Mouse (Mus musculus) urinary bladder, postnatal 10 days (tissue): ENCODE results near the gene Dazl.

Experiments used
- DNase-seq: peaks from one replicate; pipeline ENCODE4 v3.0.0; 2022; ENCODE audit warnings: low spot score

Dazl gene

DNA sequence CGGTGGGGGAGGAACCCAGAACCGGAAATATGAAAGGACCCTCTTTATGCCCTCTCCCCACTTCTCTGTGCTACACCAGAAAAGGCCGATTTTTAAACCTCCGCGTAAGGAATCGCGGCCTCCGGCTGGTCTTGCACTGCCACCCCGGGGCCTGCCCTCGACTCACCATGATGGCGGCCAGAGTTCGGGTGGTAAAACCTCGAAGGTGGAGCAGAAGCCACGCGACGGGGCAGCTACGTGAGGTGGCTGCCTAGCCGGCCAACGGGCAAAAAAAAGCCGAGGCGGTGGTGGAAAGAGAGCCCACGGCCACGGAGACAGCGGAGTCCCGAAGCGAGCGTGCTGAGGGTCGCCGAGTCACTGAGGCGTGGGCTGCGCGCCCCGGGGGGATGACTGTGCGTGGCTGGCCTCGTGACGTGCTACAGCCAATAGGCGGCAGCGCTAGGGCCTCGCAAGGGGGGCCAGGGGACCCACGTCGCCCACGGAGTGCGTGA is at the start of gene Dazl:
Dazl (minus strand) TSS at position 396 of the 491 bp plus-strand sequence.
- DNase-seq: no peak

DNA sequence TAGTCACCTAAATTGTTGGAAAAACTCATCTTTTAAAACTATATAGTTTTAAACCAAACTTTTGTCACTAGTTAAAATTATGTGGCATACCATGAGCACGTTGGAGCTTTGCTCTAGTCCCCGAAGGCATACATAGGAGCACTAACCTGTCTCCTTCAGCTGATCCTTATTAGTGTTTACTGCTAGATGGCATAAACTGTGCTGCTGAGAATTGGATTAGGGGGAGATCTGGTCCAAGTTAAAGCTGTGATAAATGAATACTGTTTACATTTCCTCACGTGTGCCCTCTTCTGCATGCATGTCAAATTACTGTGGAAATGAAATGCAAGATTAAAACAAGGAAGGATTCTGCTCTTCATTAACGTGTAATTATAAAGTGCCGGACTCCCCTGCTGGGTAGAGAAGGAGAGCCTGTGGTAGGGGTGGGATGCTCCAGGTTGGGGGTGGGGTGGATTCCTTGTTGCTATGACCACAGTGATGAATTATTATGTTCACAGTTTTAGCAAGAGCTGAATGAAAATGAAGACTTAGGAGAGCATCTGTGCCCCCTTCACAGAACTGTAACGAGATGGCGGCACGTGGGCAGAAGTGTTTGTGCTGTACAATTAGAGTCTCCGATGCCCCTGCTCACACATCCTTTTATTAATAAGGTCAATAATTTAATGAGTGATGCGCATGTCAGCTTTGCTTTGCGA is 48.6 kb upstream of the Dazl start:
- DNase-seq: no peak

DNA sequence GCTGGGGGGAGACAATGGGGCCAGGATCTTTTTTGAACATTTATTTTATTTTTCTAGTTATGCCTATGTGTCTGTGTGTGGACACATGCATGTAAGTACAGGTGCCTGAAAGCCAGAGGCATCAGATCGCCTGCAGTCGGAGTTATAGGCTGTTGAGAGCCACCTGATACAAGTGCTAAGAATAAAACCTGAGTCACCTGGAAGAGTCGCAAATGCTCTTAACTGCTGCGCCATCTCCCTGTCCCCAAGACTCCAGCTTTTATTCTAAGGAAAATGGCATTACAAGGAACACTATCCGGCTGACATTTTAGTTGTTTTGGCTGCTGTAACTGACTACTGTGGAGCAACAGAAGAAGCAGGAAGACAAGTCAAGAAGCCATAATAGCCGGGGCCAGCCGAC is 45.5 kb upstream of the Dazl start:
- DNase-seq: no peak

DNA sequence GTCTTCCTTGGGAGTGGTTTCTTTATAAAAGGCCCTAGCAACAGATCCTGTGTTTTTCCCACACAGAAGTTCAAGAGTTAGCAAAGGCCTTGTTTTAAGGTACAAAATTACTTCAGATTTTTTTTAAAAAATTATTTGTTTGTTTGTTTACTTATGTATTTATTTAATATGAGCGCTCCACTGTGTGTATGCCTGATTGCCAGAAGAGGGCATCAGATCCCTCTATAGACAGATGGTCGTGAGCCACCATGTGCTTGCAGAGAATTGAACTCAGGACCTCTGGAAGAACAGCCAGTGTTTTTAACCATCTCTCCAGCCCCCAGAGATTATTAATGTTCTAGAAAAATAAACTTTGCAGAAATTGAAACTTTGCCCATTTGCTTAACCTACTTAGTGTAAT is 42.3 kb upstream of the Dazl start:
- DNase-seq: no peak

DNA sequence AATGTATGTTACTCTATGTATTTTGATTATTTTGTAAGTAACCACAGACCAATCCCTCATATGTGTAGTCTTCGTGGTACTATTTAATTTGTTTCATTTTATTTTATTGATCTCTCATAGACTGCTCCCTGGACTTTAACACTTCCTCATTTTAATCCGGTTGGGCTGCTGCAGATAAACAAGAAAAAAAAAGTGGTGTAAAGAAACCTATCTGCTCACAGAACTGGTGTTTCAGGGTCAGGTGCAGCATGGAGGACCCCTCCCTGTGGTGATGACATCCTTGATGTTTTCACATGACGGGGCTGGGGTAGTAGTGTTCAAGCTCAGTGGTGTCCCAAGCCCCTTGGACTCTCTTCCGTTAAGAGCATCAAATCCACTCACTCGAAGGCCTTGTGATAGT is 41.3 kb upstream of the Dazl start:
- no peak for DNase-seq

DNA sequence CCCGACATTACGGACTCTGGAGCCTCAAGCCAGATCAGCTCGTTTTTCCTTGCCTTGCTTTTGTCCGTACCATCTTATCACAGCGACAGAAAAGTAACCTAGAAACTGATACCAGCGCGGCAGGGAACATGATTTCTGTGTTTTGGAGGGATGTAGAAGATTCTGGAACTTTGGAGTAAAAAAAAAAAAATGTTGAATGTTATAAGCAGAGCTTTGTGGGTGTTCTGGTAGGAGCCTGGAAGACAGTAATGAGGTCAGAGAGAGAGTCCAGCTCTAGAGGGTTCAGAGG is 38.5 kb upstream of the Dazl start:
- no peak for DNase-seq

DNA sequence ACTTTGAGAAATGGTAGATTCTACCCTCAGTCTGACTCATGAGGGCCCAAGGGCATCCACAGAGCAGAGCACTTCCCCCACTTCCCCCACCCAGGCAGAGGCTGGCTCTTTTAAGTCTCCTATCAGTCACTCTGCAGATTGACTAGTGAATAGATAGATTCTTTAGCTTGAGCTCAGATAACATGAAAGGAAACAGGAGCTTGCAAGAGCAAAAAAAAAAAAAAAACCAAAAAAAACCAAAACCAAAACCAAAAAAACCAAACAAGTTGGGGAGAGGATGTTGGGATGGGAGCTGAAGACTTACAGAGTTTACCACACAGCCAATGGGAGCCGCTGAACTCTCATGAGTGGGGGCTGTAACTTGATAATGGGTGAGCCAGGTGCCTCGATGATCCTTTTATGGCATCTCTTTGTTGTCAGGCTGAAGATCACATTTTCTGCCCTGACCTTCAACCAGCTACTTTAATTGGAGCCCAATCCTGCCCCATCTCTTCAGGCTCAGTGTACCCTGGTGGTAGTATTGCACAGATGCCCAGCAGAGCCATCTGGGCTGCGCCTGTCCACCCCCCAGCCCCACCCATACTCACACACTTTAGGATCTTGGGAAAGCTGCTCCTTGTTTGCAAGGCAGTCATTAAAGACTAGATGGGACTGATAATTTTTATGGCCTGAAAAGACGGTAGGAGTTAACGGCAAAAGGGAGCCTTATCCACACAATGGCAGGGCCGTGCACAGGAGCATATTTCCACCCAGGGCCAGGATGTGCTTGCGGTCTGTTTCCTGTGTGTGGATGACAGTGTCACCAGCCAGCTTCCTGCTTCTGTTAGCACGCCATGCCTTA is 38.0 kb upstream of the Dazl start:
- no peak for DNase-seq

DNA sequence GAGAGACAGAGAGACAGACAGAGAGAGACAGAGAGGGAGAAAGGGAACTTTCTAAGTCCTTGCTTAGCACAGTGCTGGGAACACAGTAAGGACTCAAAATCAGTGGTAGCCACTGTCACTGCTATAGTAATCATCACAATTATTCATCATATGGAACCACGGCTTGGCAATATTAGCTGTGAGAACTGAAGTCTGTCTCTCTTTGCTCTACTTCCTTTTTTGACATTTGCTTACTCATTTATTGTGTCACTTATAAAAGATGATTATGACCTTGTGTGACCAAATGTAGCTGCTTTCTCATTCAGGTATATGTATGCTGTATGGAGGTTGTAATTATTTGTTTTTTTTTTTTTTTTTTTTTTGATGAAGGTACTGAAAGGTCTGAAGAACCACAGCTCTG is 36.8 kb upstream of the Dazl start:
- DNase-seq: no peak

DNA sequence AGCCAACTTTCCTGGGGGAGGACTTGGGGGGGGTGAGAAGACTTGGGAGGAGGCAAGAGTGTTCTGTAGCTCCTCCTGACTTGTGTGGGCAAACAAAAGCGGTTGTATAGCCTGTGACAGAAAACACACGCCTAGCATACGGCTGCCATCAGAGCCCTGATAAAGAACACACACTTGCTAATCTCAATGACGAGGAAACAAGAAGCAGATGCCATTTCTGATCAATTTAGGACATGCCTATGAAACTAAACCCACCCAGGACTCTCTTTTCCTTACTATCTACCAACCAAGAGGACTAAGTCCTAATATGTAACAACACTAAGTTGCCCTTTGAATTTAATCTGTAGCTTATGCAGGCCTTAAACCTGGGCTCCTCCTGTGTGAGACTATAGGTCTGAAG is 31.2 kb upstream of the Dazl start:
- no peak for DNase-seq

DNA sequence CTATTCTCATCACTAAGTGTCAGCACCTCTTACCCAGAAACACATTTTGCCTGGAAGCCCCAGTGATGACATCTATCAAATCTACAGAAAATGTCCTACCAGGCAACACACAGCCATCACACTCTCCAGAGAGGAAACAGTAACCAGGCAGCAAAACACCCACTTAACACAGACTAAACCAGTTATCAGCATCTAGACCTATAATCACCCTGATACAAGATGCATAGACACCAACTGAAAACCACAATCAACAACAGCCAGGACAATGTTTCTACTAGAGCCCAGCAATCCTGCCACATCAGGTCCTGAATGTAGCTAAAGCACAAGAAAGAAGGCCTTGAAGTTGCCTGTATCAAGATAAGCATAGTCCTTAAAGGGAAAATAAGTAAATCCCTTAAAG is 25.4 kb upstream of the Dazl start:
- DNase-seq: no peak

DNA sequence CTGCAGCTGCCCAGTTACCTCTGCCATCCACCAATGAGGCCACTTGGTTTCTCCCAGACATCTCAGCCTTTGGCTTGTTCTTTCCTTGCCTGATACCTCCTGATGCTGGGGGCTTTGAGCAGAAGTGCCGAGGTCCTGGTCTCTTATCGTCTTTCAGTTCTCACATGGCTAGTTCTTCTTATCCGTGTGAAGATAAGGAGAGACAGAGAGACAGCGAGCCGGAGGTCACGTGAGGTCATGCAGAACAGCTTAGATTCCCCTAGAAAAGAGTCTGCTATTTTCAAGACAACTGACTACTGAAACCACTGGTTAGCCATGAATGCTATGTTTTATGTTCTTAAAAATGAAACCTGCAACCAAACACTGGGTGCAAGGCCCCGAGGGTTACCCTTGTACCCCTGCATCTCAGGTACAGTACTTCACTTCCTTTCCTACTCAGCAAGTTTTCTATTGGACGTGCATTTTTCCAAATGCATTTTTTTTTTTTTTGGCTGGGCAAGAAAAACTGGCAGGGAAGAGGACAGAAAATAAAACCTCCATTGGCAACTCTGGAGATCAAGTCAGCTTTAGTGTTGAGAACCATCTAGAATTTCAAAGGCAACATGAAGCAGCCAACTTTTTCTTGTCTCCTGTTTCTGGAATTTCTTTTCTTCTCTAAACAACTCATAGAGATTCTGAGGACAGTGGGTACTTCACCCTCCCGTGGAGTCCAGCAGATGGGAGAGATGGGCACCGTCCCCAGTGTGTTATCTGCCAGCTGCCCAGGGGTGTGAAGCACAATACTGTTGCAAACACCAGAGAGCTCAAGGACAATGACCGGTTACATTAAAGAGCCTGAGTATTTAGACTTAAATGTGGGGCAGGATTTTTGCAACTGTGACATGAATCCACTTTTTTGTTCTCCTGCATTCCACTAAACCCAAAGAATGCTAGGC is 23.0 kb upstream of the Dazl start:
- no peak for DNase-seq

DNA sequence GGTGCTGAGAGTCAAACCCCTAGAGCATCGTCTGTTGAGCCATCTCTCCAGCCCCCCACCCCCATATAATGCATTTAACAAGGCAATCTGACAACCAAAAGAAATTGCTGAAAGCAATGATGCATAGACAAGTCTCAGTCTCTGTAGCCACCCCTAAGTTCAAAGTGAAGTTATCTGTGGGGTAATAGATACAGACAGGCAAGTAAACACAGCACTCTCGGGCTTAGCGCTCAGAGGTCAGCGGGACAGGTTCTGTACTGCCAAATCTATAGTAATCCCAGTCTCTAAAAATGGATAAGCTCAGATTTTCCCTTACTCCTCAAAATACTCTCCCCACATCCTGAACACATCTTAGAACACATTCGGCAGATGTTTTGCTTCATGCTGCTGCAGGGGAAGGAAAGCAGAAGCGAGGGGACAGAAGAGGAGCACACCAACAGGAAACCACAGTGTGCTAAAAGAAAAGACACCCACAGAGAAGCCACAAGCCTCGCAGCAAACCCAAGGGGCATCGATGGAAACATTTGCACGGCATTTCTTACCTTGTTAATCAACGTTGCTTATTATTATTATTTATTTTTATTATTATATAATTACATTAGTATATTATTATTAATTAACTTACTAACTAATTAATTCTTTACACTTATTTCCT is 16.8 kb upstream of the Dazl start:
- no peak for DNase-seq

DNA sequence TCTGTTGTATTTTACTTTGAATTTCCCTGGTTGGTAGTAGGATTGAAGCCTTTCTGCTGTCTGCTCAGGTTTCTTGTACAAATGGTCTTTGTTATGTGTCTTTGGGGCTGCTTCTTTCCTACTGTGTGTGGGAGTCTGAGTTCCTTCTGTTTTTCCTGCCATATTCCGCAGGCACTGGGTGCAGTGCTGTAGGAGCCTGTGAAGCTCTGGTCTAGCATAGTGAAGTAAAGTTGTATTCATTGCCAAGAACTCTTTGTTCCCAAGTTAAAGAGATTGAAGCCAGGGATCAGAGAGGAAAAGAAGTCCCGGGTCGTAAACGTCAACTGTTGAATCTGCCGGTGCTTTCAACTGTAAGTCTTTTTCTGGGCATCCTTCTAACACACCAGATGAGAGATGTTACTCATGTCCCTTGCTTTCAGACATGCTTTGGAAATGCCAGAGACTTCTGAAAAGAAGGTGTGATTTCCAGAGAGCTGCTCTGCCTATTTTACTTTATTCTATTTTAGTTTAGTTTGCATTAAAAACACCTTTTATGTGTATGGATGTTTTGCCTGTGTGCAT is 16.2 kb upstream of the Dazl start:
- DNase-seq: no peak

DNA sequence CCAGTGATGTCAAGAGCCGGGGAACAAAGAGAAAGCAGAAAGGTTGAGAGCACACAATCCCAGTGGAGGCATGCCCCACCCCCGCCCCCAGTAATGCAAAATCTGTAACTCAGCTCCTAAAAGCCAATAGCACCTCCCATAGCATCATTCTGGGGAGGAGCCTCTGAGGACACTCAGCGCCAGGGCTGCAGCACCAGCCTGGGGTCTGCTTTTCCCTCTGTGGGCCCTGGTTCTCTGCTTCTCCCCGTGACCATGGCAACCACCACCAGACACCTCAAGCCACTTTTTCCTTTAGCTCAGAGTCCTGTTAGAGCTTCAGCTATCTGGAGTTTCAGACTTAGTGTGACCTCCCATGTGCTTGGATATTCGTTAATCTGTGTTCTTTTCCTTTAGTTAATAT is 15.4 kb upstream of the Dazl start:
- DNase-seq: no peak

DNA sequence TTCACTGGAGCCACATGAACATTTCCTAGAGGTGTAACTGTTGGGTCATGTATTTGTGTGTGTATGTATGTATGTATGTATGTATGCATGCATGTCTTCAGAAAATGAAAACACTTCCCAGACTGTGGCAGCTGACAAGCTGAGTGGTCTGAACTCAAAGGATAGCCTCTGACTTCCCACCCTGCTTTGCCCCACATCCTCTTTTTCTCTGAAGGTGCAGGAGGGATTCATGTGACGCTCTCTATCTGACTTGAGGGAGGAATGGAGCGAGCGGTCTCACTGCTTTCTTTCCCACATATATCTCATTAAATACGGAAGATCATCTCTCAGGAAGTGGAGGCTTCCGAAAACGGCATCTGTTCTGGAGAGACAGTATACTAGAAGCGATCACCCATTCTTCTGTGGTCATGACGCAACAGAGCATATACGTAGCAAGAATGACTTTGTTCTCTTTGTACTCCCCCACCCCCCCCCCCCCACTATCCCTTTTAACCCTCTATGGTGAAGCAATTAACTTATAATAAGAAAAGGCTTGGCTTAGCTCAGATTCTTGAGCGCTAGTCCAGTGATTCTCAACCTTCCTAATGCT is 14.7 kb upstream of the Dazl start:
- DNase-seq: no peak

DNA sequence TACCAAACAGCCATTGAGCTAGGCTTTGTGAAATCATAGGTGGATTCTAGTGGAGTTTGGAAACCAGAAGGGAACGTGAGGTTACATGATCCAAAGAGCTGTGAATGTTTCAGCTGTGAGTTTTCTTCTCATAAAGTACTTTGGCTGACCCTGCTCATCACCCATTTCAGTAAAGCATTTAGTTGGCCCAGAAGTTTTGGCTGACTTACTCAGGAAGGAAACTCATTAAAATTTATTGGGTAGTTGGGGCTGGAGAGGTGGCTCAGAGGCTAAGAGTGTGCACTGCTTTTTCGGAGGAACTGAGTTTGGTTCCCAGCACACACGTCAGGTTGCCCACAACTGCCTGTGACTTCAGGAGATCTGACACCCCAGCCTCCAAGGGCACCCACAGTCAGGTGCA is 9.4 kb upstream of the Dazl start:
- no peak for DNase-seq

DNA sequence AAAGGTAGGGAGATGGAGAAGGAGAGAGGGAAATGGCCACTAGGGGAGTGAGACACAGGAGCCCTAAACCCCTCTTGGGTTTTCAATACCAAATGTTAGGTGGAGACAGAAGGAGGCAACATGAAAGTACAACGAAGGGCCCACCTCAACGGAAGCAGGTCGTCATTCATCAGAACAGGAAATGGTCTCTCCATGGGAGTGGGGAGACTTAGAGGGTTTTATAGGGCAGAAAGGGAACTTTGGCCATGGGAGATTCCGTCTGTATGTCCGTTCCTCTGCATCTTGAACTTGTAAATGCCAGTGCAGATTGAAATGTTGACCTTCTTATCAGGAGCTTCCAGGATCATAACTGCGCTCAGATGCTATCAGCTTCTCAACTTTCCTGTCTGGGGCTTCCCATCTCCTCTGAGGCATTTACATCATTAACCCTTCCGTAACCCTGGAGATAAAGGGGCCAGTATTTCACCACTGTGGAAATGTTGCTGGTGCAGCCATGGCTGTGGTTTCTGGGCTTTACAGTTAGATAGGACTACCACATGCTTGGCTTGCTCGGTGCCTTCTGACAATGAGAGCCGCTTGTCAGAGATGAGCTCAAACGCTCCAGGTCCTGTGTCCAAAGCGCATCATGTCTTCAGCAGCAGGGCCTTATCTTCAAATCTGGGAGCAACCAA is 6.9 kb upstream of the Dazl start:
- no peak for DNase-seq

DNA sequence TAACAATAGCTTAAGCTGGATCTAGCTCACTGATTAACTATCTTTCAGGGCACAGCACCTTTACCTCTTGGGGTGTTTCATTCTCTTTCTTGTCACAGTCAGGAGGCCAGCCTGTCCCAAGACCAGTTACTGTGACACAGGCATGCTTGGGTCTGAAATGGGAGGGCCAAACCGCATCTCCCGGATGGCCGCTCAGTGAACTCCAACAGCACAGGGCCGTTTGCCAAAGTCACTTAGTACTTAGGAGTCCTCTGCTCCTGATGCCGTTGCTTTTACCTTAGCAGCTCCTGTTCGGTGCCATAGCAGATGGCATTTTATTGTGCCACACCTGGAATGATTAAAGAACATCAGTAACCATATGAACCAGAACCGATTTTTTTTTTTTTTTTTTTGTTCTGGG is 5.4 kb upstream of the Dazl start:
- DNase-seq: no peak

DNA sequence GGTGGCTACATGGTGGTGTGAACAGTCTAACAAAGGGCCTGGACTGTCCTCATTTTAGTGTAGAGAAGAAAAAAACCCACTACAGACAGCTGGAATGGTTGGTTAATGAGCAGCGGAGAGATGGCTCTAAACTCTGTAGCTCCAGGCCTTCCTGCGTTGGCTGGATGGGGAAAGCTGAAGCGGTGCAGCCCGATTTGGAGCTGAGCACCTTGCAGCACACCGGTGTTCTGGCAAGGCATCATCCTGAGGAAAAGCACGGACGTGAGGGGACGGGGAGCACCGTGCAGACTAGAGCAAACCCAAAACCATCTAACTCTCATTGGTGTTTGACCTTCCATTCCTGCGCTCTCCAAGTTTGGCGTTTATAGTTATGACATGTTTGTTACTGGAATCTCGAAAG is 1.3 kb upstream of the Dazl start:
- DNase-seq: no peak

DNA sequence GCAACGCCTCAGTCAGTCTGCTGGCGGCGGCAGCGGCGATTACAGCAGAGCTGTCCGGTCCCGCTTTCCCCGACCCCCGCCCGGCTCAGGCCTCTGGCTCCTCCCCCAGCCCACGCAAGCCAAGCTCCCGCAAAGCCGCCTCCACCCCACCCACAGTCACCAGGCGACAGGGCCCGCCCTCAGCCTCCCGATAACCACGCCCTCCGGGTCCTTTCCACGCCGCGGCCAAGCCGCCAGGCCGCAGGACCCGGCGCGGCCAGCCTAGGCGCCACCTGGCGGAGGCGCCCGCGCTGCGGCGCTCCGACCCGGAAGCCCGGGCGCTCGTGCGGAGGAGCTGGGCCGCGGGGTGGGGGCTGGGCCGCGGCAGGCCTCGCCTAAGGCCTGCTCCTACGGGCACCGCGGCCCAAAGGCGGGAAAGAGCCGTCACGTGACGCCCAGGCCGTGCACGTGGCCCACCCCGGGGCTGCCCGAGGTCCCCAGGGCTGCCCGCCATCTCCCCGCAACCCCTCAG is 720 bp downstream of the Dazl start:
- DNase-seq: peak; percentile 52
